Mouse (Mus musculus) layer of hippocampus, postnatal 14 days (tissue): ENCODE measurements around the gene Aox2. TPM values are rescaled to one million over a fixed set of nuclear protein-coding genes. Genes with fewer than 3 reads are reported as not detected.
A peak's percentile ranks its signal among the peaks of the same experiment; 100 is the strongest.
"Not testable (repeated sequence)": the region's sequence is repeated elsewhere in the genome, so short reads cannot be mapped to it uniquely, and the experiment has no call there.

Experiments
- DNase-seq, 2 experiments: peaks; one replicate each; pipeline ENCODE4 v3.0.0; 2021 to 2022; ENCODE audit warnings: low spot score in 2 of 2, mixed read lengths in 1 of 2
- total RNA-seq, 2 experiments: library from RNA; stranded (reverse); gene quantifications; 2 replicates each; pipeline ENCODE4 v1.2.3; 2021

Gene Aox2
- total RNA-seq, 2 experiments from 2014 or later, result not detected

DNA sequence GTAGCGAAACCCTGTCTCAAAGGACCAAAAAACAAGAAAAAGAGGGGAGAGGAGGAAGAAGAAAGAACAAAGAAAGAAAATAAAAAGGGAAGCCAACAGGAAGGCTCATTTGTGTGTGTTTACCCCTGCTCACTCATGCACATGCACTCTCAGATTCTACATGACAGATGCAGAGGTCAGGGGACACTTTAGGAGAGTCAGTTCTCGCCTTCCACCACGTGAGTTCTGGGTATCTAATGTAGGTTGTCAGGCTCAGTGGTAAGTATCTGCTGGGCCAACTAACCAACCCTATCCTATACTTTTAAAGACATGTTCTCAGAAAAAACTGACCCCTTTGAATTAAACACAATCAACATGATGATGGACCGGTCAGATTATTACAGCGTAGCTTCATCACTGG is 66.4 kb downstream of the Aox2 start:
- DNase-seq, result no peak

DNA sequence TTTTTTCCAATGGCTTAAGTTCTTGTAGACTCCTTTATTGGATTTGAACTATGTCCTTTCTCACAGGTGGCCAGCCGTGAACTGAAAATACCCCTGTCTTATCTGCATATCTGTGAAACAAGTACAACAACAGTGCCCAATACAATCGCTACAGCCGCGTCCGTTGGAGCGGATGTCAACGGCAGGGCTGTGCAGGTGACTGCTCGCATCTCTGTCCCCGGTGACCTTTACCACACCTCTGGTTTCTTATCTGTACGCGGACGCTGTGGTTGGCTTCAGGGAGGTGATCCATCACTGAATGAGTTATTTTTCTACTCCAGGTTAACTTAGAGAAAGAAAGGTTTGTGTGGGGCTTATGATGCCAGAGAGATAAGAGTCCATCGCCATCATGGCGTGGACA is 68.0 kb downstream of the Aox2 start:
- DNase-seq, result no peak

DNA sequence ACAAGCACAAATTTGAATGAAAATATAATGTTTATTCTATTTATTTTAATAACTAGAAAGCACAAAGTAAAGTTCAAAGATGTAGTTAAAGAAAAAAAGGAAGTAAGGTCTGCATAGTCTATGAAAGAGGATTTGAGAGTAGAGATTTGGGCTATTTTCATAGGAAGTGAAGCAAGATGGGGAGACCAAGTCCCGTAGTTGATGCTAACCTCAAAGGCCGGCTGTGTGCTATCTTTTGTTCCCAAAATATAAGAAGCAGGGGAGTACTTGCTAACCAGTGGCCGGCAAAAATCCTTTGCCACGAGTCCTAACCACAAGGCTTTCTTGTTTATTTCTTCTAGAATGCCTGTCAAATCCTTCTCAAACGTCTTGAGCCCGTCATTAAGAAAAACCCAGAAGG is 70.6 kb downstream of the Aox2 start:
- no peak for DNase-seq

DNA sequence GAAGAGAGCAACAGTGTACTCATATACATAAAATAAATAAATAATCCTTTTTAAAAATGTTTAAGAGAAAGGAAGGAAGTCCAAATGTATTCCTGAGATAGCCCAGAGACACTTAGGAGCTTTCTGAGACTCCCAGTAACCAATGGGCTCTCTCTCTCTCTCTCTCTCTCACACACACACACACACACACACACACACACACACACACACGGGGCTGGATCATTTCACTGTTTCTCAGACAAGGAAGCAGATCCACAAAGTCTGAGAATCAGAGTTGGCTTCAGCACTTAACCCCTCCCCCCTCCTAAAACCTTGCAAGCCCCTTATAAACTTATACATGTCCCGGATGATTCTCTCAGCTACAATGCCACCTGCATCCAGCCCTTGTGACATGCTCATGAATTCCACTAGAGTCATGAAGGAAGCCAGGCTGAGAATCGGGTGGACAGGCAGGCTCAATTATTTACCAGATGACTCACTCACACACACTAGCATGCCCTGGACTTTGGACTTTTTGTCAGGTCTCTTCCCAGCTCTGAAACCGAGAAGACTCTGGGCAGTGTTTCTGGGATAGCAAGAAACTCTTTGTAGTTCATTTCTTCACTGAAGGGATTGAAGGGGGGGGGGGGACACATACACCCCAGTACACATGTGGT is 75.2 kb downstream of the Aox2 start:
- DNase-seq, result no peak

DNA sequence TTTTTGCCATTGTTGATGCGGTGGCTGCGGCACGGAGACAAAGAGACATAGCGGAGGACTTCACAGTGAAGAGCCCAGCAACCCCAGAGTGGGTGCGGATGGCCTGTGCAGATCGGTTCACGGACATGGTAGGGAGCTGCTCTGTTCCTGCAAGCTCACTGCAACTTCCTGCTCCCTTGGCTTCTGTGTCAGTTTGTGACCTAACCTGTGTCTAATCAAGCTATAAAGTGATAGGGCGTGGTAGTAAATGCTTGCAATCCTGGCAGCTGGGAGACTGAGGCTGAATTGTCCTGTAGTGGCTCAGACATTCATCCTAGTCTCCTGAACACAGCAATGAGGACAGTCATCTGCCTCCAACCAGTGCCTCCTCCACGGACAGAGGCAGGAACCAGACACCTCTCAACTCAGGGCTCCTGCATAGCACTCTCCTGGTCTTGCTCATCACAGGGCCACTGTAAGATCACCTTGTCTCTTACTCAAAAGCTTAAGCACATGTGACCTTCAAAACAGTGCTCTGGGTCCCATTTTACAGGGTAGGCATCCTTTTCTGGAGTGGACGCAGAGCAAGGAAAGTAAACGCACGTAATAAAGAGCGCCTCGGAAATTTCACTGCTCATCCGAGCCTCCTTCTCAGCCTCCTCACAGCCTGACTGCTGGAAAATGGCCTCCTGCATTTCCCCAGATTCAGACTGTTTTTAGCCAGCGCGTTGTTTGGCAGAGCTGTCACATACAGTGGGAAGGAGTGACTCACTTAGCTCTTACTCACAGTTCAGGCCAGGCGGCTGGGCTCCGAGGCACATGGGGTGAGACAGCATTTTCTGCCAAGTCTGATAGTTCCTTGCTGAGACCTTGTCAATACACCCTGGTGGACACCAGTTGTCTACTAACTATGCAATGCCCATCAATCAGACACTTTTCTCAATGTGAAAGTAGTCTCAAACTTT is 81.1 kb downstream of the Aox2 start:
- DNase-seq, result peak in 1 of 2 experiments; percentile 9

DNA sequence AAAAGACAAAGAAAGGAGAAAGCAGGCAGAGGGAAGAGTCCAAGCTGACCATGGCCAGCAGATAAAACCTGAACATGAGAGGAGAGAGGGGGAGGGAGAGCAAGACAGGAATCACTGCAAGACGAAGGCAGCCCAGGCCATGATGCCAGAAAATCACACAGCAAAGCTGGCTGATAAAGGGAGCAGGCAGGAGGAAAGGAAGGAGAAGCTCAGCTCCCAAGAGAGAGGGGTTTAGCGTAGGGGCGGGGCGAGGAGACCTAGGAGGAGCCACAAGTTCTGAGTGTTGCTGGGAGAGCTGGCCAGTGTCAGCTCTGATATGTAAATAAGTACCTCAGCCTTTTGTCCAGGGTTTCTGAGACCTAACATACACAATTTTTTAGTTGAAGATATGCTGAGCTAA is 84.2 kb downstream of the Aox2 start:
- DNase-seq, result no peak

DNA sequence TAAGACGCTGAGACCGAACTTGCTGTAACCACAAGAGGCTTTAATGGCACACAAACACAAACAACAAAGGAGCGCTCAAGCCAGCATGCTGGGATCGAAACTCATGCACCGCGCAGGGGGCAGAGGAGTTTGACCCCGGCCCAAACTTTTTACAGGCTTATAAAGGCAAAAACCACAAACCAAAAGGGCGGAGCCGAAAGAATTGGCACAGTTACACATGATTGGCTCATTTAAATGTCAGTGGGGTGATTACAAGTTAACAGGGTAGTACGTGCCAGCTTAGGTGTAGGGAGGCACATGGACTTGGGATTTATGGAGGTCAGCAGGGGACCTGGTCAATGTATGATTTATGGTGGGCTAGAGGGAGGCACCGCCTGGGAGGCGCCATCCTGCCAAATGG is 86.4 kb downstream of the Aox2 start:
- DNase-seq, result no peak

DNA sequence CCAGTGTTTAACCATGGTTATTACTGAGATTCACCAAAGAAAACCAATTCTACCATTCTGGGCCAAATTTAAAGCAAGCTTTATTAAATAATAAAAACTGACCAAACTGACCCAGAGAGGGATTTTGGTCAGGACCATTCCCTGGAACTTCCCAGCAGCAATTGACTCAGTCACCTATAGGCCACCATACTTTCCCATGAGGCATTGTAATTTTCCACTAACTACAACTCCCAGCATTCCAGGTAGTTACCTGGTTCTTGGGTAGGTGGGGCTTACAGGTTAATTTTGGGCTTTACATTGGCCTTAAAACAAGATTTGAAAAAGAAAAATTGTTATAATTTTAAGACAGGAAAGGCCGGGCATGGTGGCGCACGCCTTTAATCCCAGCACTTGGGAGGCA is 87.7 kb downstream of the Aox2 start:
- no peak for DNase-seq

DNA sequence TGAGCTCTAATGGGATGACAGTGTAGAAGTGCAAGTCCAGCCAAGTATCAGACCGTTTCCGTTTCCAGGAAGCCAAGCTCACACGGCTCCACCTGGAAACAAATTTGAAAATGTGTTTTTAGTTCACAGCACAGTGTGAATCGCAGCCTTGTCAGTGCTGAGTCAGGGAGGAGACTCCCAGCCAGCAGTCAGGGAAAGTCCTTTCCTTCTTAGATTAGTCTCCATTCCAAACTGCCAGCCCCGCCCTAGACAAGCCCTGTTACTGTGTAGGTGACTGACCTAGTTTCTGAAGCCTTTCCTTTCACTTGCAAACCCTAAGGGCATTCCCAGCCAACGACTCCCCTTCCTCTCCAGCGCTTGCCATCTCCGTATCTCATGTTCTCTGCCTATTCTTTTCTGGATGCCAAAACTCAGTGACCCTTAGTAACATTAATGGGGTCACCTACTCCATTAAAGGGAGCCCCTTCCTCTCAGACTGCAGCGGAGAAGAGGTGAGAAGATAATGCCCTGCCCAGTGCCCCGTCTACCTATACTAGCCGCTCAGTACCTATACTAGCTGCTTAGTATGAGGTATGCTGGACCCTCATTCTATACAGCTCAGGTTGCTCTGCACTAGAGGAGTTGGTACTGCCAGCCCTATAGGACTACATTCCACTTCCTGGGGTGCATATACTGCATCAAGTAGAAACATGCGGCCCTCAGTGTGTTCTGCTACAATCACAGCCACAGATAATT is 88.8 kb downstream of the Aox2 start:
- DNase-seq, result no peak

DNA sequence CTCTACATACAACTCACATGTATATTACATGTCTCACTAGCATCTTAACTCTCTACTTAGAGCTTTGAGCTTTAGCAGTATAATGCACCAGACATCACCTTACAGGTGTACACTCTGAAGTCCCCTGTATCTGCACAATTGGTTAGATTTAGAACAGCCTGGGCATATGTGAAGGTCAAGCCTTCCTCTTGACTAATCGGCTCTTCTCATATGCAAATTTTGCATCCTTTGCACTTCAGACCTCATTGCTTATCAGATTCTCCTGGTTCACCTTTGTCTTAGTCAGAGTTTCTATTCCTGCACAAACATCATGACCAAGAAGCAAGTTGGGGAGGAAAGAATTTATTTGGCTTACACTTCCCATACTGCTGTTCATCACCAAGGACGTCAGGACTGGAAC is 91.6 kb downstream of the Aox2 start:
- no peak for DNase-seq

DNA sequence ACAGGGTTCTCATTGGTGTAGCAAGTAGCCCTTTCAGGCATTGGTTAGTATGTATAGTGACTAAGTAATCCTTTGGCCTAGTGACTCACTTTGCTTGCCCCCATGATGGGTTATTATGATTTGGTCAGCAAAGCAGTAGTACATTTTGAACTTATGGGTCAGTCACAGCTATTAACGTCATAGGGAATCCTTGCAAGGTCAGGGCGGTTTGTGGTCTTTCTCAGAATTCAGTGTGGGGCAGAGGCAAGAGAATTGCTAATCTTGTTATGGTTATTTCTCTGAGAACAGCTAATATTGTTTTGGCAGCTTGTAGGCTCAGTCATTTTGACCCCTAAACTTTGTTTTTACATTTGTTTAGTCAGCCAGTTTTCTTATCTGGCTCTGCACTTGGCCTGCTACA is 96.1 kb downstream of the Aox2 start:
- DNase-seq, result not testable (repeated sequence)

DNA sequence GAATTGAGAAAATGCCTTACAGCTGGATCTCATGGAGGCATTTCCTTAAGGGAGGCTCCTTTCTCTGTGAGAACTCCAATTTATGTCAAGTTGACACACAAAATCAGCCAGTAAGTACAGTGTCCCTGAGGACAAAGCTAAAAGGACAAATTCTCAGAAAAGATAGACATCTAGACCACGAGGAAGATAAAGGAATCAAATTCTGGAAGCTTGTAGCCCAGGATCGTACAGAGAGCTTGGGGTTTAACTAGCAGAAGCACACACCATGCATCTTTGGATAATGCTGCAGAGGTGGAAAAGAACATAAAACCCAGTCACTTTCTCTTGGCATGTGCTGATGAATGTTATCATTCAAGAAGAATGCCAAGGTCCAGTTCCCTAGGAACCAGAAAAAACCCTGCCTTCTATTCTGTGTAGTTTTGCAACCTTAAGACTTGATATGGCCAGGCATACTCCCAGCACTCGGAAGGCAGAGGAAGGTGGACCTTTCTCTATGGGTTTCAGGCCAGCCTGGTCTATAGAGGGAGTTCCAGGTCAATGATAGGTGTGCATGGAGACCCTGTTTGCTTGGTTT is 97.5 kb downstream of the Aox2 start:
- DNase-seq, result no peak

DNA sequence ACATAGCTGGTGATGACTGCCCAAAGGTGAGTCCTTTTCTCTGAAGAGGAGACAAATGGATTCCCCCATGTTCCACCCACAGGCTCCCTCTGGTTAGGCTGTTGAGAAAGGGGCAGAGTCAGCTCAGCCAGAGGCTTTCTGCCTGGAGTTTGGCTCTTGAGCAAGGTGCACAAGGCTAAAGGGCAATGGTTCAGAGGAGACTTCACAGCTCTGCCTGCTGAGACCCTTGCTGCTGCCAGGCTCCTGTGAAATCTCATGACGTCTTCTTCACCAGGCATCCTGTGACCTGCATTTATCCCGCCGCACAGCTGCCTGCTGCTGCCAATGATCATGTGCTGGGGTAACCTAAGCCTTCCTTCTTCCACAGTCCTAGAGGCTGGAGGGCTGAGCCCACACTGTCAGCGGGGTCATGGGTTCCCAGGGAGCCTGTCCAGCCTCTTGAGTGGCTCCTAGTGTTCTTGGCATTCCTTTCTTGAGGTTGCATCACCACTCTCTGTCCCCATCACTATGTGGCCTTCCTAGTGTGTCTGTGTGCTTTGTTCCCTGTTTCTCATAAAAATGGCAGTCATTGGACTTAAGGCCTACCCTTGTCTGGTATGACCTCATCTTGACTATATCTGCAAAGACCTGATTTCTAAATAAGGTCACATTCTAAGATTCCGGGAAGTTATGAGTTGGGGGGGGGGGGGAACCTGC is 104.6 kb downstream of the Aox2 start:
- DNase-seq, result no peak

DNA sequence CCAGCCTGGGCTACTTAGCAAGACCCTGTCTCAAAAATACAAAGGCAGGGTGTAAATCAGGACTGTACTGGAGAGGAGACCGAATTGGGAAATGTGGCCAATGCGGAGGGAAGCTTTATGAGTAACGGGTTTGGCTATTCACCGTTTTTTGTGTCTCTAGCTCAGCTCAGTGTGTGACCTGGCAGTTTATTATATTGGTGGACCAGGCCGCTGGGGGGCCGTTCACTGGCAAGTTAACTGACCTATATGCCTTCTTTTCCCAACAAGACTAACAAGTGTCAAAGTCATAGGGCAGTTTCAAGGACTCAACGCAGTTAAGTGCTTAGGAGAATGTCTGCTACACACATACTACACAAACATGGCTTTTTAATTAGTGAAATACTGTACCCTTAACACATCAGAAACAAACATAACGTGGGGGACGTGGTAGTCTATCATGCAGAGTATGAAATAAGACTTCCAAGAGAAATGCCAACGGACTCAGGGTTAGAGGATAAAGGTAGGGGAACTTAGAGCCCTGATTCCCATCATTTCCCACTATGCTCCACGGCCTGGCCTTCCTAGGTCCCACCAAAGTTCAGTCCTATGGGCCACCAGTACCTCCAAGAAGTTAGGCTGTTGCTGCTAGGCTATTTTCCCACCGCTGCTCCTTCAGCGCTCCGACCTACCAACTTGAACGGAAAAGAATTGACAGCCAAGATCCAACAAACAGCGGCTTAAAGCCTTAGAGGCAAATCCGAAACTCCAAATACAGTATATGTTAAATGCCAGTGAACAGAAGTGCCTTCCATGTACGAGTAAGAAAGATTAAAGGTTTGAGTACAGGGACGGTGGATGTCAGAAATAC is 113.5 kb downstream of the Aox2 start:
- no peak for DNase-seq

DNA sequence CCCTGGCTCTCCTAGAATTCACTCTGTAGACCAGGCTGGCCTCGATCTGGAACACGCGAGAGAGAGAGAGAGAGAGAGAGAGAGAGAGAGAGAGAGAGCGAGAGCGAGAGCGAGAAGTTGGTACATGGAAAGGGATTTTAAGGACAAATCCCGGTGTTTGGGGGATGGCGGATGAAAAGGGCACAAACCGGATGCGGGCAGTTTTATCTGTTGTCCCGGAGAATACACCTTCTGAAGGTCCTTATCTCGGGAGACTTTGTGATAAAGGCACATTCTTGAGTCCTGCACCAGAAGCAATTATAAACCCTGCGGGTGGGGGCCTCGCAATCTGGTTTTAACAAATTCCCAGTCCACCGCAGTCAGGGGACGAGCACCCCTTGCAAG is 114.1 kb downstream of the Aox2 start:
- DNase-seq, result no peak

DNA sequence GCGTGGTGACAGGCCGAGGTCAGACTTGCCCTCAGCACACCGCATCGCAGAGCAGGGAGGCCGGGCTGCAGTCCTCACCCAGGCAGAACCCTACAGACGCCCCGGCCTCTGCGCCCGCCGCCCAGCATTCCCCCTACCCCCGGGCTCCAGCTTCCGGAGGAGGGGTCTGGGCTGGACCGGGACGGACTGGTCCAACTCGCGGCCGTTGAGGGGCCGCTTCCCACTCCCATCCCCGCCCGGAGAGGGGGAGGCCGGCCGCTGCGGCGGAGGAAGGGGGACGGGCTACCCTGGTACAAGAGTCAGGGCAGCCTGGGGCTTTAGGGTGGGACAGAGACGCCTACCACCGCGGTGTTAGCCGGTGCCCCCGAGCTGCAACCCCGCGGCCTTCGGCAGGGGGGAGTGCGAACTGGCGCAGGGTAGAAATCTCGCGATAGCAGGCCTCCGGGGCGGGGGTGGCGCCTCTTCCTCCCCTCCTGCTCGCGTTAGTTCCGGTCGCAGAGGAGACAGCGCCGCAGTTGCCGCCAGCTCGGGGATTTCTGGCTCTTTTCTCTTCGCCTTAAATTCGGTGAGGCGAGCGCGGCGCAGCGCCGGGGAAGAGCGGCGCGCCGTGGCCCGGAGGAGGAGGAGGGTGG is 114.6 kb downstream of the Aox2 start, which contains the start of gene Bzw1:
TSS of gene Bzw1 (plus strand) at position 247 of the 632 bp plus-strand sequence.
- DNase-seq, result peak; percentile 92 to 96

DNA sequence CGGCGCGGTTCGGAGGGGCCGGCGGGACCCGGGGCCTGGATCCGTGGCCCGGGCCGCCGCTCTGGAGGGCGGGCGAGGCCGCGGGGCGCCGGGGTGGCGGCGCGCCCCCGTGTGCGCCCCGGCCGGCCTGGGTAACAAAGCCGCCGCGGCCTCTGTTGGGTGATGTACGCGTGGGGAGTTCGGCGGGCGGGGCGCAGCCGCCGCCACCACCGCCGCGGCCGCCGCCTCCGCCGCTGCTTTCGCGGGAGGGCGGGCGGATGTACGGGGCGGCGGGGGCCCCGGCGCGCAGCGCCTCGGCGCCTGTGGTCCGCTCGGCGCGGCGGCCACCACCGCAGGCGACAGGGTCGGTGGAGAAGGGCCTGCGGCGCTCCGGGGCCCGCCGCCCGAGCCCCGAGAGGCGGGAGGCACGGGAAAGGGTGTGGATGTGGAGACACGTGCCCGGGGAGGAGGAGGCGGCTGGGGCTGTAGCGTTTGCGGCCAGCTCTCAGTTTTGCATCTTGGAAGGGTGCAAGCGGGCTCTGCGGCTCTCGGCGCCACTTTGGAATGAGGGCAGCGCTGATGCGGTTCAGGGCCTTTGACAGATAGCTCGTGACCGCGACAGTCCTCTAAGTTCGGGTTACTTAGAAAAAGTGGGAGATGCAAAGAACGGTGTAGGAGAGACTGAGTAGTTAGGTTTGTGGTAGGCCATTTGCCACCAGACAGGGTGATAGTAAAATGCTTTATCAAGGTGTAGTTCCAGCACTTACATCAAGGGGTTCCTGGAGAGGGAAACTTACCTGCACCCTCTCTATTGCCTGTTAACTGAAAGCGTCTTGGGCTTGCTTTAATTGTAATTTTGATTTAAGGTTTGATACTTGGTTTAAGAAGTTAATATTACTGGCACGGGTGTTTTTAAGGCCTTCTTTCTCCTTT is 115.4 kb downstream of the Aox2 start:
- DNase-seq, result peak in 1 of 2 experiments; percentile 34

DNA sequence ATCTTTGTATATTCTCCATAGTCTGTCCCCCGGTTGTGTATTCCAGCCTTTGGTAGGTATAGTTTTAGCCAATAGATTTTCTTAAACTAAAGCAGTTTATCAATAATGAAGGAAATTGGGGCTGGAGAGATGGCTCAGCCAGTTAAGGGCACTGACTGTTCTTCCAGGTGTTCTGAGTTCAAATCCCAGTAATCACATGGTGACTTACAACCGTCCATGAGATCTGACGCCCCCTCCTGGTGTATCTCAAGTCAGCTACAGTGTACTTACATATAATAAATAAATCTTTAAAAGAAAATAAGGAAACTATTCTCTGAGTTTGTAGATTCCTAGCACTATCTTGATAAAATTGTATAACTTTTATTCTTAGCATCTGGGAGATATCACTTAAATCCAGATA is 117.2 kb downstream of the Aox2 start:
- DNase-seq, result no peak
